Mouse (Mus musculus) myocyte (in vitro differentiated cells): ENCODE data around the gene Hoxd8.

ENCODE experiments used
- CEBPB ChIP-seq: IDR thresholded peaks from 2 replicates; pipeline ENCODE4 v1.6.1; 2011; ENCODE audit warnings: mild to moderate bottlenecking, moderate library complexity; ENCODE audit not compliant: poor library complexity, insufficient read depth, severe bottlenecking
- E2F4 ChIP-seq: IDR thresholded peaks from one replicate; pipeline ENCODE4 v1.6.1; 2011; ENCODE audit warnings: mild to moderate bottlenecking, control low read depth, moderate library complexity; ENCODE audit not compliant: insufficient read depth
- MAX ChIP-seq: IDR thresholded peaks from one replicate; pipeline ENCODE4 v1.6.1; 2011; ENCODE audit warnings: low read depth, mild to moderate bottlenecking, control low read depth
- MYOD1 ChIP-seq, 3 experiments: IDR thresholded peaks; one replicate each; pipeline ENCODE4 v1.6.1; 2011; ENCODE audit warnings: control low read depth in 2 of 3, low read depth in 2 of 3, mild to moderate bottlenecking in 2 of 3, moderate library complexity in 1 of 3; ENCODE audit not compliant: insufficient read length in 2 of 3, control insufficient read depth in 1 of 3
- MYOG ChIP-seq, 3 experiments: IDR thresholded peaks; one replicate each; pipeline ENCODE4 v1.6.1; 2011; ENCODE audit warnings: control low read depth in 2 of 3, low read depth in 2 of 3, mild to moderate bottlenecking in 2 of 3; ENCODE audit not compliant: insufficient read length in 2 of 3, control insufficient read depth in 1 of 3, insufficient read depth in 1 of 3
- POLR2A ChIP-seq: IDR thresholded peaks from one replicate; pipeline ENCODE4 v1.6.1; 2011; ENCODE audit warnings: low read depth, mild to moderate bottlenecking, control low read depth, moderate library complexity; ENCODE audit not compliant: insufficient read length
- POLR2AphosphoS2 ChIP-seq: IDR thresholded peaks from one replicate; pipeline ENCODE4 v1.6.1; 2011; ENCODE audit warnings: low read depth, control low read depth; ENCODE audit not compliant: insufficient read length
- REST ChIP-seq: IDR thresholded peaks from one replicate; pipeline ENCODE4 v1.6.1; 2011; ENCODE audit warnings: mild to moderate bottlenecking, control low read depth, moderate library complexity; ENCODE audit not compliant: insufficient read depth, insufficient read length
- TCF12 ChIP-seq: IDR thresholded peaks from one replicate; pipeline ENCODE4 v1.6.1; 2011; ENCODE audit warnings: mild to moderate bottlenecking, control low read depth; ENCODE audit not compliant: poor library complexity, insufficient read depth, severe bottlenecking
- TCF3 ChIP-seq: IDR thresholded peaks from one replicate; pipeline ENCODE4 v1.6.1; 2011; ENCODE audit warnings: low read depth, control low read depth; ENCODE audit not compliant: insufficient read length
- USF1 ChIP-seq: IDR thresholded peaks from one replicate; pipeline ENCODE4 v1.6.1; 2011; ENCODE audit warnings: low read depth, mild to moderate bottlenecking, control low read depth, moderate library complexity

DNA sequence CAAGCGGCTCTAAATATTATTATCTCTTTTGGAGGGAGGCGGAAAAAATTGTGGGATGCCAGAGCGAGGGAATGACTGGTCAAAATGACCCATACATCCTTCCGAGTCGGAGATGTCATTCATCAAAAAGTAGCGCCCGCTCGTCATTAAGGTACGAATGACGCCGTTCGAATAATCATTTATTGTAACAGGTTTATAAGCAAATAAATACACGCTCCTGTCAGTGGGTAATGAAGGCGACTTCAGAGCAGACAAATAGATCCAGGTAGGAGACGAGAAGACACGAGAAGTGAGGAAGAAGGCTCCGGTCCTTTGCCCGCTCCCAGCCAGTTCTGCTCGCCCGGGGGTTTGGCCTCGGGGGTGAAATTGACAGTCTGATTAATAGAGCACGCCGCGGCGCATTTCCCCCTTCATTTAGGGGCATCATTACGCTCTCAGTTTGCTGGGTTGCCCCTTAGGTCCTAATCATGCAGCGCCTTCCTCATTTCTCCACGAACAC, 44.9 kb upstream of the Hoxd8 start, which contains the start of gene Evx2:
- TF ChIP-seq TCF12 = no peak
- no peak for TF ChIP-seq POLR2A
- TF ChIP-seq USF1 = no peak
- no peak for TF ChIP-seq POLR2AphosphoS2
- no peak for TF ChIP-seq MYOD1 (IDR thresholded peaks at IDR 0.05; ENCODE audit: control insufficient read depth in 1 of 3, insufficient read length in 2 of 3, low read depth in 2 of 3)
- TF ChIP-seq MAX = no peak
- TF ChIP-seq MYOG (IDR thresholded peaks at IDR 0.05; ENCODE audit: control insufficient read depth in 1 of 3, insufficient read depth in 1 of 3, insufficient read length in 2 of 3, low read depth in 2 of 3) = no peak
- no peak for TF ChIP-seq E2F4
- TF ChIP-seq REST = no peak
- no peak for TF ChIP-seq TCF3
- no peak for TF ChIP-seq CEBPB
